Comparison of ENCODE assay signal across 8 mouse cellular contexts in the genomic region with DNA sequence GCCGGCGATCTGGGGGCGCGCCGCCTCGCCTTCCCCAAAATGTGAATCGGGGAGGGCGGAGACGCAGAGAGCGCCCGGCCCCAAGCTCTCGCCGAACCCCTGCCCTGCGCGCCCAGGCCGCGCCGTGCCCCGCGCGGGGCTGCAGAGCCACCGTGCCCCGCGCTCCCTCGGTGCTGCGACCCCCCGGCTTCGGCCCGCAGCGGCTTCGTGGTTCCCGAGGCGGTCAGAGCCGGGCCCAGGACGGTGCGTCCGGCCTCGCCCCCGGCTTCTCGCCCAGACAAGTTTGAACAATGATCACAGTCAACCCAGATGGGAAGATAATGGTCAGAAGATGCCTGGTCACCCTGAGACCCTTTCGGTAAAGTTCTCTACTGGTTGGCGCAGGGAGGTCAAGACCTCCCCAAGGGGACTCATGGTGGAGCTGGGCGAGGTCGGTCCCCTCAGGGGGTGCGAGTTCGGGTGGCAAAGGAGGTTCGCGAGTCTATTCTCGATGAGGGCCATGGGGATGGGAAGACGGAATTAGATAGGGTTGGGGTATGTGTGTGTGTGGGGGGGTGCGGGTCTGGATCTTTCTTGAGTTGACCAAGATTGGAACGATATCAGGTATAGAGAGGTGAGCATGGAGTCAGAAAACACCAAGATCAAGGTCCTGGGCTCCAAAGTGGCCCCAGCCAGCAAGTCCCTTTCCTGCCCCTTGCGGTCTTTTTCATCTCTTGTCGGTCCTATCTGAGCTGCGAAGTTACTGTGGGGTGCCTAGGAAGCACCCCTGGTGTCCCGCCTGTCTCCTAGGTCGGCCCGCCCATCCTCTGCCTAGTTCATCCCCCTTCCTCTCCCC. TPM values are rescaled to one million over a fixed set of nuclear protein-coding genes. Genes with fewer than 3 reads are reported as not detected.
DNase-seq lines count a peak whose midpoint lies in the region; ATAC-seq and TF ChIP-seq lines count a peak whose summit lies in the region.

No protein-coding gene starts in this region.

- peak overlapping the region; percentile 97 for H3K9ac ChIP-seq in hindbrain, embryonic 15.5 days
- H3K9ac ChIP-seq in midbrain, embryonic 16.5 days (ENCODE audit: low read depth, low read length) = peak overlapping the region; percentile 100

- TF ChIP-seq POLR2A in kidney, adult 2 months (IDR thresholded peaks at IDR 0.05; ENCODE audit: low read depth, low read length) = no peak

- no peak for TF ChIP-seq CTCF in kidney, adult 2 months (conservative IDR thresholded peaks at IDR 0.05; ENCODE audit: insufficient read depth, insufficient read length, low read depth, low read length)

- 3% methylated on average over 57 of the region's 58 CpGs for WGBS in kidney, adult 2 months
- WGBS in hindbrain, embryonic 15.5 days = 1% methylated on average over 57 of the region's 58 CpGs
- 1% methylated on average over 52 of the region's 58 CpGs for WGBS in midbrain, embryonic 16.5 days

- DNase-seq in kidney, adult 2 months = no peak
- DNase-seq in kidney, adult 18-20 months = no peak
- DNase-seq in embryo, embryonic 11 days = peak; percentile 56
- DNase-seq in thymus, postnatal 0 days (ENCODE audit: low spot score) = no peak
- DNase-seq in frontal cortex, adult 2 months (ENCODE audit: extremely low spot score in 1 of 2, low spot score in 1 of 2) = no peak
- DNase-seq in urinary bladder, postnatal 25 days (ENCODE audit: low spot score) = no peak

- H3K4me2 ChIP-seq in hindbrain, embryonic 15.5 days = peak overlapping the region; percentile 85
- peak overlapping the region; percentile 95 for H3K4me2 ChIP-seq in midbrain, embryonic 16.5 days (ENCODE audit: low read length)

- peak; percentile 15 for ATAC-seq in hindbrain, embryonic 15.5 days (ENCODE audit: low FRiP score, low read depth)
- ATAC-seq in midbrain, embryonic 16.5 days = peak; percentile 26

- no peaks in the 10 kb centered on the region for H3K4me1 ChIP-seq in kidney, adult 2 months (ENCODE audit: control insufficient read depth, insufficient read depth, low read length)
- H3K4me1 ChIP-seq in hindbrain, embryonic 15.5 days (replicated peaks) = peaks cover 48% of the 10 kb centered on the region
- peaks cover 38% of the 10 kb centered on the region for H3K4me1 ChIP-seq in midbrain, embryonic 16.5 days (ENCODE audit: control insufficient read depth, insufficient read depth, low read length)

- no peak overlapping the region for H3K27ac ChIP-seq in kidney, adult 2 months (ENCODE audit: insufficient read depth, low read depth, low read length)
- H3K27ac ChIP-seq in hindbrain, embryonic 15.5 days (replicated peaks) = peak overlapping the region; percentile 85
- H3K27ac ChIP-seq in midbrain, embryonic 16.5 days (ENCODE audit: low read length) = peak overlapping the region; percentile 86

- H3K36me3 ChIP-seq in kidney, adult 2 months (ENCODE audit: control insufficient read depth, insufficient read depth, low read length) = no peaks in the 10 kb centered on the region
- H3K36me3 ChIP-seq in hindbrain, embryonic 15.5 days = peaks cover 7% of the 10 kb centered on the region; the same call in 1 of the 2 replicates
- H3K36me3 ChIP-seq in midbrain, embryonic 16.5 days (ENCODE audit: control insufficient read depth, insufficient read depth, low read length) = peaks cover 7% of the 10 kb centered on the region; the same call in 1 of the 2 replicates

- H3K9me3 ChIP-seq in hindbrain, embryonic 15.5 days = no peaks in the 10 kb centered on the region
- H3K9me3 ChIP-seq in midbrain, embryonic 16.5 days (replicated peaks; ENCODE audit: control insufficient read depth, low read length, poor library complexity, severe bottlenecking) = no peaks in the 10 kb centered on the region

- H3K27me3 ChIP-seq in kidney, adult 2 months (replicated peaks; ENCODE audit: control insufficient read depth, insufficient read depth, low read length) = peaks cover 10% of the 10 kb centered on the region
- no peaks in the 10 kb centered on the region for H3K27me3 ChIP-seq in hindbrain, embryonic 15.5 days
- no peaks in the 10 kb centered on the region for H3K27me3 ChIP-seq in midbrain, embryonic 16.5 days (ENCODE audit: control insufficient read depth, insufficient read depth, low read depth, low read length)

- H3K4me3 ChIP-seq in kidney, adult 2 months (ENCODE audit: insufficient read depth, low read depth, low read length) = peak overlapping the region; percentile 17; the same call in 1 of the 2 replicates
- H3K4me3 ChIP-seq in hindbrain, embryonic 15.5 days = peak overlapping the region; percentile 77
- H3K4me3 ChIP-seq in midbrain, embryonic 16.5 days (ENCODE audit: low read depth, low read length) = peak overlapping the region; percentile 86

RNA-seq across cellular contexts. Expression of a gene that starts 0.7 kb away (rescaled TPM):
- polyA plus RNA-seq in kidney, adult 2 months (2012; rRNA removed) = 0.94 and 1.4 TPM in 2 replicates
- polyA plus RNA-seq in hindbrain, embryonic 15.5 days (2015; fragmentation: Nextera tagmentation; extraction: Ambion mirVana) = 25.3 and 31.0 TPM in 2 replicates
- polyA plus RNA-seq in midbrain, embryonic 16.5 days (2015; fragmentation: Nextera tagmentation; extraction: Ambion mirVana) = 22.2 and 26.1 TPM in 2 replicates
- 0.55 and 0.69 TPM in 2 replicates for polyA plus RNA-seq in thymus, postnatal 0 days (2015; fragmentation: Nextera tagmentation; extraction: Ambion mirVana)
- 60.5 and 69.0 TPM in 2 replicates for polyA plus RNA-seq in frontal cortex, adult 2 months (2012; rRNA removed)

Comparison
In these comparisons a context has a peak if more than half of its experiments do, and no peak if none do; other contexts are left out.
1. H3K4me3 ChIP-seq: peak in every context shown above with its lines; median percentile 86 in midbrain, embryonic 16.5 days; 77 in hindbrain, embryonic 15.5 days; 17 in kidney, adult 2 months.